Mouse (Mus musculus): ENCODE data around the gene Itgam. TPM values are rescaled to one million over a fixed set of nuclear protein-coding genes. Genes with fewer than 3 reads are reported as not detected.

The Itgam gene
- polyA plus RNA-seq, 1 experiment from 2014 or later, result 0.98 TPM

DNA sequence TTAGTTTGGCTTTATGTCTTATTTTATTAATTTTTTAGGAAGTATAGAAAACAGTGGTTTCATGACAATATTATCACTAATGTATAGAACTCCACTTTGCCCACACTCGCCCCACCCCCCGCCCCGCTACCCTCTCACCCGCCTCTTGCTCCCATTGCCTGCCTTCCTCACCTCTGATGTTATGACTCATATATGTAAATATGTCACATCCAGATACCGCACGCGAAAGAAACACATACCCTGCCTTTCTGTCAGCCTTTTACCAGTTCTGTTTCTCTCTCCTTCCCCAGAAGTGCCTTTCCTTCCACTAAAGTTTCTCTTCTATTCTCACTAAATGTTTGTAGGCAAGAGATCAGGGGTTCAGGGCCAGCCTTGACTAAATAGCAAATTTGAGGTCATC lies 104.0 kb downstream of the Itgam start:
- H3K9me3 ChIP-seq (replicated peaks; ENCODE audit: control insufficient read depth, low read length), result no peaks in the 10 kb centered on the region
- H3K27ac ChIP-seq (ENCODE audit: low read length), result no peak overlapping the region
- WGBS, result 63% methylated on average over 7 of the region's 7 CpGs
- H3K27me3 ChIP-seq (ENCODE audit: control insufficient read depth, insufficient read depth, low read length), result no peaks in the 10 kb centered on the region
- H3K4me2 ChIP-seq (ENCODE audit: low read depth, low read length), result no peak overlapping the region
- no peak for ATAC-seq (replicated peaks; ENCODE audit: extremely low read depth, insufficient read depth, low FRiP score)
- H3K4me3 ChIP-seq (ENCODE audit: low read length), result no peak overlapping the region
- H3K9ac ChIP-seq (ENCODE audit: low read length), result no peak overlapping the region
- no peaks in the 10 kb centered on the region for H3K4me1 ChIP-seq (ENCODE audit: control insufficient read depth, insufficient read depth, low read length)
- H3K36me3 ChIP-seq (ENCODE audit: control insufficient read depth, insufficient read depth), result no peaks in the 10 kb centered on the region

Other genes with a start within 250 kb of the Itgam start
- gene Stx4a, start 238.3 kb upstream of the Itgam start, polyA plus RNA-seq (2015; fragmentation: Nextera tagmentation; extraction: Ambion mirVana), result 50.3 and 53.7 TPM in 2 replicates
- 1.0 and 1.3 TPM in 2 replicates for gene Stx1b, start 238.1 kb upstream of the Itgam start, polyA plus RNA-seq (2015; fragmentation: Nextera tagmentation; extraction: Ambion mirVana)
- gene Zfp646, start 186.4 kb upstream of the Itgam start, polyA plus RNA-seq (2015; fragmentation: Nextera tagmentation; extraction: Ambion mirVana), result 6.8 and 7.4 TPM in 2 replicates
- gene Zfp668, start 185.8 kb upstream of the Itgam start, polyA plus RNA-seq (2015; fragmentation: Nextera tagmentation; extraction: Ambion mirVana), result 9.1 and 10.4 TPM in 2 replicates
- gene Prss53, start 171.7 kb upstream of the Itgam start, polyA plus RNA-seq (2015; fragmentation: Nextera tagmentation; extraction: Ambion mirVana), result 1.5 and 1.8 TPM in 2 replicates
- gene Gm21974, start 167.2 kb upstream of the Itgam start, polyA plus RNA-seq (2015; fragmentation: Nextera tagmentation; extraction: Ambion mirVana), result not detected in 2 replicates
- 99.9 and 113 TPM in 2 replicates for gene Vkorc1, start 167.0 kb upstream of the Itgam start, polyA plus RNA-seq (2015; fragmentation: Nextera tagmentation; extraction: Ambion mirVana)
- 141 and 149 TPM in 2 replicates for gene Bckdk, start 158.6 kb upstream of the Itgam start, polyA plus RNA-seq (2015; fragmentation: Nextera tagmentation; extraction: Ambion mirVana)
- 26.1 and 30.4 TPM in 2 replicates for gene Kat8, start 150.1 kb upstream of the Itgam start, polyA plus RNA-seq (2015; fragmentation: Nextera tagmentation; extraction: Ambion mirVana)
- 1.6 and 8.3 TPM in 2 replicates for gene Prss8, start 132.5 kb upstream of the Itgam start, polyA plus RNA-seq (2015; fragmentation: Nextera tagmentation; extraction: Ambion mirVana)
- gene Prss36, start 115.9 kb upstream of the Itgam start, polyA plus RNA-seq (2015; fragmentation: Nextera tagmentation; extraction: Ambion mirVana), result 8.8 and 9.6 TPM in 2 replicates
- gene Fus, start 95.2 kb upstream of the Itgam start, polyA plus RNA-seq (2015; fragmentation: Nextera tagmentation; extraction: Ambion mirVana), result 249 and 255 TPM in 2 replicates
- 60.8 and 72.1 TPM in 2 replicates for gene Pycard, start 68.8 kb upstream of the Itgam start, polyA plus RNA-seq (2015; fragmentation: Nextera tagmentation; extraction: Ambion mirVana)
- 0.84 and 1.0 TPM in 2 replicates for gene Trim72, start 58.7 kb upstream of the Itgam start, polyA plus RNA-seq (2015; fragmentation: Nextera tagmentation; extraction: Ambion mirVana)
- not detected in 2 replicates for gene Gm49368, start within 50 bp of the Itgam start, polyA plus RNA-seq (2015; fragmentation: Nextera tagmentation; extraction: Ambion mirVana)
- gene Itgax, start 66.9 kb downstream of the Itgam start, polyA plus RNA-seq (2015; fragmentation: Nextera tagmentation; extraction: Ambion mirVana), result 0.22 and 0.67 TPM in 2 replicates
- 0.63 and 0.69 TPM in 2 replicates for gene Itgad, start 91.7 kb downstream of the Itgam start, polyA plus RNA-seq (2015; fragmentation: Nextera tagmentation; extraction: Ambion mirVana)
- gene Cox6a2, start 143.7 kb downstream of the Itgam start, polyA plus RNA-seq (2015; fragmentation: Nextera tagmentation; extraction: Ambion mirVana), result 1,071 and 1,148 TPM in 2 replicates
- gene Armc5, start 174.7 kb downstream of the Itgam start, polyA plus RNA-seq (2015; fragmentation: Nextera tagmentation; extraction: Ambion mirVana), result 12.8 and 13.8 TPM in 2 replicates
- 4.9 and 6.8 TPM in 2 replicates for gene 9130023H24Rik, start 175.4 kb downstream of the Itgam start, polyA plus RNA-seq (2015; fragmentation: Nextera tagmentation; extraction: Ambion mirVana)
- gene Tgfb1i1, start 184.2 kb downstream of the Itgam start, polyA plus RNA-seq (2015; fragmentation: Nextera tagmentation; extraction: Ambion mirVana), result 161 and 168 TPM in 2 replicates
- gene Slc5a2, start 203.0 kb downstream of the Itgam start, polyA plus RNA-seq (2015; fragmentation: Nextera tagmentation; extraction: Ambion mirVana), result 0.11 TPM in 1 of 2 replicates, not detected in the other
- 14.2 and 15.9 TPM in 2 replicates for gene BC017158, start 235.5 kb downstream of the Itgam start, polyA plus RNA-seq (2015; fragmentation: Nextera tagmentation; extraction: Ambion mirVana)